Mouse (Mus musculus): Measurements from ENCODE around the gene Tmem135.

- TF ChIP-seq CTCF (IDR thresholded peaks at IDR 0.05; ENCODE audit: borderline replicate concordance, insufficient read depth, low read length) (no peak), POLR2A (IDR thresholded peaks at IDR 0.05; ENCODE audit: low read depth, low read length) (no peak)
These were observed 62.0 kb downstream of the Tmem135 start for GRCm38 (mm10) chr7:89342021-89342420.

Data from embryonic fibroblast, embryonic 13.5 days (primary cell).